ENCODE assay signal across 8 mouse cellular contexts in the genomic region with DNA sequence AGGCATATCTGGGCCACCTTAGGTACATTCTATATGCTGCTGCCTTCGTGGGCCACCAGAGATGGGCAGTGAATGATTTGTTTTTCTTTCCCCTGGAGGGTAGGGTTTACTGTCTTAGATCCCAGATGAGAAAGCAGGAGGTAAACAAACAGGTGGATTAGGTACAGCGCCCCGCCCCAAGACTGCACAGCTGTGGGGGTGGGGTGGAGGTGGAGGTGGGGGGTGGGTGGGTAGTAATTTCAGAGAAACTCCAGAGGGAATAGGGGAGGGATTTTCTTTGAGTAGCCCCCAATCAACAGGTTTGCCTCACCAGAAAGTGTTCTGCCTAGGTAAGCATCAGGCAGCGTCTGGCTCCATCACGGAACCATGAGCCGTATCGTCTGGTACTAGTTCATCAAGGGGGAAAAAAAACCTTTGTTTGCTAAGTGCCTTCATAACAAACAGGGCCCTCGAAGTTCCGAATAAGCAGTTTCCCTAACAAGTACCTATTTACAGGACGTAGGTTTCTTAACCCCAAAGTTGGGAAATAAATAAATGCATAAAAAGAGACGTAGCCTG. TPM values are rescaled to one million over a fixed set of nuclear protein-coding genes. Genes with fewer than 3 reads are reported as not detected.
DNase-seq lines count a peak whose midpoint lies in the region; ATAC-seq and TF ChIP-seq lines count a peak whose summit lies in the region.

No protein-coding gene starts in this region.

- H3K27me3 ChIP-seq in heart, embryonic 13.5 days (replicated peaks), result peaks cover 34% of the 10 kb centered on the region
- H3K27me3 ChIP-seq in intestine, postnatal 0 days (replicated peaks; ENCODE audit: control insufficient read depth, insufficient read depth, low read length), result no peaks in the 10 kb centered on the region
- H3K27me3 ChIP-seq in midbrain, embryonic 15.5 days (replicated peaks), result no peaks in the 10 kb centered on the region; the same call in 1 of the 2 replicates

- no peak for TF ChIP-seq POLR2A in brain, embryonic 14.5 days (IDR thresholded peaks at IDR 0.05; ENCODE audit: borderline replicate concordance, extremely low read depth, insufficient read depth, insufficient read length, poor library complexity, severe bottlenecking)

- WGBS in heart, embryonic 13.5 days, result 29% methylated on average over 11 of the region's 11 CpGs
- WGBS in intestine, postnatal 0 days, result 26% methylated on average over 11 of the region's 11 CpGs
- 14% methylated on average over 11 of the region's 11 CpGs for WGBS in midbrain, embryonic 15.5 days

- H3K4me2 ChIP-seq in heart, embryonic 13.5 days, result peak overlapping the region; percentile 92
- peak overlapping the region; percentile 95 for H3K4me2 ChIP-seq in intestine, postnatal 0 days (replicated peaks; ENCODE audit: low read depth)
- H3K4me2 ChIP-seq in midbrain, embryonic 15.5 days, result peak overlapping the region; percentile 90

- no peaks in the 10 kb centered on the region for H3K36me3 ChIP-seq in heart, embryonic 13.5 days
- H3K36me3 ChIP-seq in intestine, postnatal 0 days (ENCODE audit: control insufficient read depth, insufficient read depth), result no peaks in the 10 kb centered on the region
- H3K36me3 ChIP-seq in midbrain, embryonic 15.5 days (replicated peaks), result no peaks in the 10 kb centered on the region

- peaks cover 16% of the 10 kb centered on the region for H3K4me1 ChIP-seq in heart, embryonic 13.5 days
- H3K4me1 ChIP-seq in intestine, postnatal 0 days (replicated peaks; ENCODE audit: control insufficient read depth, insufficient read depth, low read length), result no peaks in the 10 kb centered on the region
- H3K4me1 ChIP-seq in midbrain, embryonic 15.5 days, result peaks cover 18% of the 10 kb centered on the region

- 0 out of 2 replicates have a peak, but pooled peaks cover 4% of the 10 kb centered on the region for H3K9me3 ChIP-seq in heart, embryonic 13.5 days
- H3K9me3 ChIP-seq in intestine, postnatal 0 days (ENCODE audit: control insufficient read depth), result no peaks in the 10 kb centered on the region
- no peaks in the 10 kb centered on the region for H3K9me3 ChIP-seq in midbrain, embryonic 15.5 days

- peak overlapping the region; percentile 91 for H3K9ac ChIP-seq in heart, embryonic 13.5 days
- no peak overlapping the region for H3K9ac ChIP-seq in intestine, postnatal 0 days (ENCODE audit: low read depth, low read length)
- peak overlapping the region; percentile 87 for H3K9ac ChIP-seq in midbrain, embryonic 15.5 days

- H3K27ac ChIP-seq in heart, embryonic 13.5 days (replicated peaks), result no peak overlapping the region
- no peak overlapping the region for H3K27ac ChIP-seq in intestine, postnatal 0 days (ENCODE audit: low read depth, low read length)
- H3K27ac ChIP-seq in midbrain, embryonic 15.5 days, result no peak overlapping the region

- DNase-seq in heart, adult 8-10 months (ENCODE audit: low spot score), result no peak
- DNase-seq in brain, embryonic 14.5 days (ENCODE audit: low read depth), result peak; percentile 5
- no peak for DNase-seq in spleen, postnatal 10 days (ENCODE audit: low spot score in 2 of 2)
- DNase-seq in spleen, adult 12 weeks (ENCODE audit: low spot score), result no peak
- DNase-seq in ovary, postnatal 14 days (ENCODE audit: low spot score), result no peak

- peak overlapping the region; percentile 88 for H3K4me3 ChIP-seq in heart, embryonic 13.5 days
- H3K4me3 ChIP-seq in intestine, postnatal 0 days (ENCODE audit: low read depth, low read length), result no peak overlapping the region; the same call in 1 of the 2 replicates
- H3K4me3 ChIP-seq in midbrain, embryonic 15.5 days, result peak overlapping the region; percentile 81

- no peak for ATAC-seq in heart, embryonic 13.5 days (ENCODE audit: extremely low read depth, insufficient number of reproducible peaks, low FRiP score, low TSS enrichment)
- no peak for ATAC-seq in intestine, postnatal 0 days
- peak; percentile 29; the same call in 1 of the 2 replicates for ATAC-seq in midbrain, embryonic 15.5 days (replicated peaks)

- no peak for TF ChIP-seq CTCF in brain, embryonic 14.5 days (IDR thresholded peaks at IDR 0.05; ENCODE audit: borderline replicate concordance, extremely low read depth, insufficient read depth, insufficient read length)
- no peak for TF ChIP-seq CTCF in intestine, postnatal 0 days (IDR thresholded peaks at IDR 0.05; ENCODE audit: low read depth)

RNA-seq across cellular contexts. Expression of gene Retreg1, which starts 1.1 kb away (rescaled TPM):
- 57.3 and 62.7 TPM in 2 replicates for polyA plus RNA-seq in heart, embryonic 13.5 days (2015; fragmentation: Nextera tagmentation; extraction: Ambion mirVana)
- 100 to 1,000 TPM; 197 to 344 (median 283) TPM for total RNA-seq in heart, adult 8-10 months (2022)
- polyA plus RNA-seq in brain, embryonic 14.5 days (2012; rRNA removed), result 5.2 and 8.9 TPM in 2 replicates
- 37.8 and 41.5 TPM in 2 replicates for polyA plus RNA-seq in intestine, postnatal 0 days (2015; fragmentation: Nextera tagmentation; extraction: Ambion mirVana)
- polyA plus RNA-seq in midbrain, embryonic 15.5 days (2015; fragmentation: Nextera tagmentation; extraction: Ambion mirVana), result 12.5 and 12.6 TPM in 2 replicates
